Mouse (Mus musculus) myocyte (in vitro differentiated cells): ENCODE data around the gene Colec11.

Experiments used
- MYOD1 ChIP-seq, 3 experiments: IDR thresholded peaks; one replicate each; pipeline ENCODE4 v1.6.1; 2011; ENCODE audit warnings: control low read depth in 2 of 3, low read depth in 2 of 3, mild to moderate bottlenecking in 2 of 3, moderate library complexity in 1 of 3; ENCODE audit not compliant: insufficient read length in 2 of 3, control insufficient read depth in 1 of 3
- POLR2A ChIP-seq: IDR thresholded peaks from one replicate; pipeline ENCODE4 v1.6.1; 2011; ENCODE audit warnings: low read depth, mild to moderate bottlenecking, control low read depth, moderate library complexity; ENCODE audit not compliant: insufficient read length
- USF1 ChIP-seq: IDR thresholded peaks from one replicate; pipeline ENCODE4 v1.6.1; 2011; ENCODE audit warnings: low read depth, mild to moderate bottlenecking, control low read depth, moderate library complexity

DNA sequence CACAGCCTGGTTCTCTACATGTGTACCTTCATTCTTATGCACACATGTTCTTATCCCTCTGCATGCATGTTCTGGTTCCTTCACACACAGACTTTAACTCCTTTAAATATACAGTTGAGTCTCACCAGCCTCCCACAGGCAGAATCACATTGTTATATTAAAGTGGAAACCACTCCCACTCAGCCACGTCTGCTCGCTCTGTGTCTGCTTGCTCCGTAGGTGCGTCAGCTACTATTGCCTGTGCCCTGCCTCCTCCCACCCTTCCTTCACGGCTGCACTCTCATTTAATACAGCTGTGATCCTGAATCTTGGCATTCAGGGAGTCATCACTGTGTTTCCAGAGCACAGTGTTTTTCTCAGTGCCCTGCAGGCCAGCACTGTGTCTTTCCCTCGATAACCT lies 10.8 kb downstream of the Colec11 start:
- no peak for TF ChIP-seq POLR2A
- TF ChIP-seq USF1, result no peak
- TF ChIP-seq MYOD1 (IDR thresholded peaks at IDR 0.05; ENCODE audit: control insufficient read depth in 1 of 3, insufficient read length in 2 of 3, low read depth in 2 of 3), result no peak
